Mouse (Mus musculus) stomach, postnatal 0 days (tissue): ENCODE results near the gene Zfp11.

Experiments
- CTCF ChIP-seq: IDR thresholded peaks from 2 replicates; pipeline ENCODE4 v1.5.1; 2016; ENCODE audit warnings: antibody characterized with exemption, low read depth, mild to moderate bottlenecking, moderate library complexity
- EP300 ChIP-seq: optimal IDR thresholded peaks from 2 replicates; pipeline ENCODE3; 2016; ENCODE audit warnings: antibody characterized with exemption

- no peak for TF ChIP-seq CTCF
- no peak for TF ChIP-seq EP300
Measured at GRCm38 (mm10) chr5:129667851-129668250, 2.0 kb downstream of the Zfp11 start.
